Mouse (Mus musculus) CH12.LX (cell line): Measurements from ENCODE around the gene Ist1.

Experiments used
- CHD1 ChIP-seq: IDR thresholded peaks from 2 replicates; pipeline ENCODE4 v1.6.1; 2012; ENCODE audit warnings: low read depth, low read length, improper control_type of control experiment, inconsistent platforms
- CTCF ChIP-seq, 2 experiments: IDR thresholded peaks in 1 of 2; conservative IDR thresholded peaks in 1 of 2; 2 replicates each; pipeline ENCODE4 v1.5.1; 2011 to 2012; ENCODE audit warnings: low read depth in 2 of 2, low read length in 2 of 2, improper control_type of control experiment in 1 of 2, inconsistent platforms in 1 of 2, mild to moderate bottlenecking in 1 of 2, moderate library complexity in 1 of 2

GRCm38 (mm10) chr8:109697754-109698153 is 4.7 kb upstream of the Ist1 start:
- TF ChIP-seq CHD1: no peak
- no peak for TF ChIP-seq CTCF (conservative IDR thresholded peaks at IDR 0.05 in 1 of 2, IDR thresholded peaks at IDR 0.05 in 1 of 2; ENCODE audit: low read depth in 2 of 2, low read length in 2 of 2)
